Mouse (Mus musculus) forebrain, embryonic 14.5 days (tissue): Measurements from ENCODE around the gene Fam111a. TPM values are rescaled to one million over a fixed set of nuclear protein-coding genes. Genes with fewer than 3 reads are reported as not detected.

Experiments
- ATAC-seq: fragments of 200-750 bp; cut with Nextera tagmentation; 2 replicates; pipeline ENCODE4 v1.8.0; 2017; ENCODE audit warnings: mild to moderate bottlenecking, moderate library complexity
- DNase-seq: peaks from one replicate; pipeline ENCODE4 v3.0.0-alpha.2; 2015; ENCODE audit warnings: low spot score
- H3K27ac ChIP-seq: fragments of 300-500 bp; sonication (generic); 2 replicates; pipeline ENCODE4 v1.5.1; 2014; ENCODE audit warnings: low read depth, mild to moderate bottlenecking, control low read depth, low read length, moderate library complexity
- H3K27me3 ChIP-seq: fragments of 300-500 bp; sonication (generic); replicated peaks from 2 replicates; pipeline ENCODE4 v1.6.1; 2014; ENCODE audit warnings: low read length, control low read depth, mixed read lengths; ENCODE audit not compliant: control insufficient read depth, insufficient read depth
- H3K36me3 ChIP-seq: fragments of 300-500 bp; sonication (generic); 2 replicates; pipeline ENCODE4 v1.6.1; 2014; ENCODE audit warnings: low read length, control low read depth; ENCODE audit not compliant: control insufficient read depth, insufficient read depth
- H3K4me1 ChIP-seq: fragments of 300-500 bp; sonication (generic); 2 replicates; pipeline ENCODE4 v1.6.1; 2014; ENCODE audit warnings: antibody characterized with exemption, low read length, control low read depth; ENCODE audit not compliant: control insufficient read depth, insufficient read depth
- H3K4me2 ChIP-seq: fragments of 300-500 bp; sonication (generic); 2 replicates; pipeline ENCODE4 v1.6.1; 2014; ENCODE audit warnings: mild to moderate bottlenecking, control low read depth, low read length
- H3K4me3 ChIP-seq: fragments of 300-500 bp; sonication (generic); 2 replicates; pipeline ENCODE4 v1.5.1; 2014; ENCODE audit warnings: low read depth, low read length, control low read depth
- H3K9ac ChIP-seq: fragments of 300-500 bp; sonication (generic); 2 replicates; pipeline ENCODE4 v1.6.1; 2014; ENCODE audit warnings: mild to moderate bottlenecking, low read length, control low read depth, moderate library complexity
- H3K9me3 ChIP-seq: fragments of 300-500 bp; sonication (generic); replicated peaks from 2 replicates; pipeline ENCODE4 v1.6.1; 2016; ENCODE audit warnings: low read length, control low read depth, mixed read lengths; ENCODE audit not compliant: control insufficient read depth
- WGBS: fragments of 180-500 bp; shearing (Covaris S2); extraction: QIAGEN DNeasy Blood & Tissue Kit; methylation state at CpG from one replicate; pipeline ENCODE4 v1.1.7; 2014; 5-methylcytosine and 5-hydroxymethylcytosine counted together
- polyA plus RNA-seq: library from polyadenylated mRNA; unstranded; fragments of >200 nt; fragmentation: Nextera tagmentation; extraction: Ambion mirVana; gene quantifications from 2 replicates; pipeline ENCODE4 v1.2.1, GENCODE M21; 2014

Fam111a gene
- polyA plus RNA-seq, 1 experiment from 2014 or later, result 9.9 TPM

GRCm38 (mm10) chr19:12571687-12572086 lies 26.1 kb downstream of the Fam111a start:
- no peaks in the 10 kb centered on the region for H3K27me3 ChIP-seq
- no peaks in the 10 kb centered on the region for H3K36me3 ChIP-seq
- DNase-seq (no peak), ATAC-seq (no peak)
- H3K9ac ChIP-seq, result no peak overlapping the region
- H3K27ac ChIP-seq, result no peak overlapping the region
- no peak overlapping the region for H3K4me2 ChIP-seq
- no peak overlapping the region for H3K4me3 ChIP-seq
- WGBS, result 92% methylated on average over 1 of the region's 1 CpGs
- H3K9me3 ChIP-seq, result no peaks in the 10 kb centered on the region
- H3K4me1 ChIP-seq, result 0 out of 2 replicates have a peak, but pooled peaks cover 4% of the 10 kb centered on the region

DNA sequence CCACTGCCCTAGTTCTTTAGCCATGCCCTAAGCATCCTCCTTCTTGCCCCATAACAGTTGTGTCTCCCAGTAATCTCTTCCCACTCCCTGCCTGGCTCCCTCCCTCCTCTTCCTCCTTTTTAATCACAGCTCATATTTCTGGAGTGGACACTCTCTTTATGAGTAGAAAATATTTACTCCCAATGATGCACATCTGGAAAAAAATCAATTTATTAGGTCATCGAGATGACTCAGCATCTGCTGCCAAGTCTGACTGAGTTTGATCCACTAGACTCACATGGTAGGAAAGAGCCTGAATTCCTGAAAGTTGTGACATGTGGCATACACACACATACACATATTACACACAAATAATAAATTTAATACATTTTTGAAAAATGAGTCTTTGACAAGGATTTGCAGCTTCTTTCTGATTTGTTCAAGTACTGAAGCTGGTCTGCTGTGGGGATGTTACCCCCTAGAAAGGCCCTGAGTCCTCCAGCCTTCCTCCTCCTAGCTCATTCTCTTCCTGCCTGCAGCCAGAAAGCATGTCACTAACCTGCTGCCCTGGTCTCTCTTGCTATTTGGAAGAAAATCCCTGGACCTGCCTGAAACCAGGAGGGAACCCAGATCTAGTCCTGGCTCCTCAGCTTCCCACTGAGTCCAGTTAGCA lies 27.2 kb downstream of the Fam111a start:
- DNase-seq (no peak), ATAC-seq (peak; percentile 15; the same call in 1 of the 2 replicates)
- Histone ChIP-seq H3K4me2 (peak overlapping the region; percentile 54), H3K27ac (no peak overlapping the region), H3K4me1 (0 out of 2 replicates have a peak, but pooled peaks cover 4% of the 10 kb centered on the region), H3K9ac (peak overlapping the region; percentile 26), H3K36me3 (no peaks in the 10 kb centered on the region), H3K4me3 (peak overlapping the region; percentile 28), H3K27me3 (no peaks in the 10 kb centered on the region), H3K9me3 (no peaks in the 10 kb centered on the region)
- WGBS, result 88% methylated on average over 1 of the region's 1 CpGs

DNA sequence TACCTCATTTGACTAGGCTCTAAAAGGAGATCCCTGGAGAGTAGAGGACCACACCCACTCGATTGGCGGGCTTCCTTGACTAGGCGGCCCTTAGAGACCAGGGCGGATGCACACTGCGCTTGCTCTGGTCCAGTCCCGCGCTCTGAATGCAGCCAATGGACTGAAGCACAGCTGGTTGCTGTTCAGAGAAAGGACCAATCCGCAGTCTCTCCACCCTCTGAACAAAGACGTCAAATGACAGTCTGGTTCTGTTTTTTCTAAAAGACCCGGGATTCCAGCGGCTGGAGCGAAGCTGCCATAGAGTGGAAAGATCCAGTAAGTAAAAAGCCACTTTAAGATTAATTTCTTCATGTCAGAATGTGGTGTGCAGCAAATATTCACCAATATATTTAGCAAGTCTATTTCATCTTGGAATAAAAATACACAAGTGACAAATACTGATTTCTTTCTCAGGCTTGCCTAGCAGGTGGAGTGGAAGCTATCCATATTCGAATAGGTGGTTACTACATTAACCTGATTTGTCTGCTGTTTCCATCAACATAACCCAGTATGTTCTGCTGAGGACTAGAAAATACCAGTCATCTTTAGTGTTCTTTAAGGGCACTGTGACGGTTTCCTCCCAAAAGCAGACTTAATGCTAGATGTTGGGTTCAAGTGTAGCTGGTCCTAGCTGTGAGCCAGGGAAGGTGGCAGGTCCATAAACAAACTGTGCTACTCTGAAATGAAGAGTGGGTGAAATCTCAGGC lies 27.9 kb downstream of the Fam111a start:
- peak overlapping the region; percentile 54 for H3K4me2 ChIP-seq
- peak overlapping the region; percentile 28 for H3K4me3 ChIP-seq
- 5% methylated on average over 14 of the region's 14 CpGs for WGBS
- peak overlapping the region; percentile 35 for H3K9ac ChIP-seq
- no peaks in the 10 kb centered on the region for H3K9me3 ChIP-seq
- H3K27ac ChIP-seq, result no peak overlapping the region
- ATAC-seq (peak; percentile 100), DNase-seq (peak; percentile 94)
- no peaks in the 10 kb centered on the region for H3K27me3 ChIP-seq
- 0 out of 2 replicates have a peak, but pooled peaks cover 4% of the 10 kb centered on the region for H3K4me1 ChIP-seq
- no peaks in the 10 kb centered on the region for H3K36me3 ChIP-seq

- 0 out of 2 replicates have a peak, but pooled peaks cover 4% of the 10 kb centered on the region for H3K4me1 ChIP-seq
- ATAC-seq (no peak), DNase-seq (no peak)
- peak overlapping the region; percentile 54 for H3K4me2 ChIP-seq
- H3K9me3 ChIP-seq, result no peaks in the 10 kb centered on the region
- no peaks in the 10 kb centered on the region for H3K27me3 ChIP-seq
- 26% methylated on average over 5 of the region's 5 CpGs for WGBS
- no peak overlapping the region for H3K27ac ChIP-seq
- H3K9ac ChIP-seq, result peak overlapping the region; percentile 35
- peak overlapping the region; percentile 28 for H3K4me3 ChIP-seq
- no peaks in the 10 kb centered on the region for H3K36me3 ChIP-seq
Measured at GRCm38 (mm10) chr19:12574012-12574407, 28.5 kb downstream of the Fam111a start.

- Histone ChIP-seq H3K4me2 (no peak overlapping the region), H3K4me1 (0 out of 2 replicates have a peak, but pooled peaks cover 4% of the 10 kb centered on the region), H3K27ac (no peak overlapping the region), H3K9me3 (no peaks in the 10 kb centered on the region), H3K4me3 (no peak overlapping the region), H3K27me3 (no peaks in the 10 kb centered on the region), H3K9ac (no peak overlapping the region), H3K36me3 (no peaks in the 10 kb centered on the region)
- DNase-seq (no peak), ATAC-seq (no peak)
- whole genome bisulfite sequencing, result 90% methylated on average over 7 of the region's 7 CpGs
Measured at GRCm38 (mm10) chr19:12575107-12575506, 29.6 kb downstream of the Fam111a start.

DNA sequence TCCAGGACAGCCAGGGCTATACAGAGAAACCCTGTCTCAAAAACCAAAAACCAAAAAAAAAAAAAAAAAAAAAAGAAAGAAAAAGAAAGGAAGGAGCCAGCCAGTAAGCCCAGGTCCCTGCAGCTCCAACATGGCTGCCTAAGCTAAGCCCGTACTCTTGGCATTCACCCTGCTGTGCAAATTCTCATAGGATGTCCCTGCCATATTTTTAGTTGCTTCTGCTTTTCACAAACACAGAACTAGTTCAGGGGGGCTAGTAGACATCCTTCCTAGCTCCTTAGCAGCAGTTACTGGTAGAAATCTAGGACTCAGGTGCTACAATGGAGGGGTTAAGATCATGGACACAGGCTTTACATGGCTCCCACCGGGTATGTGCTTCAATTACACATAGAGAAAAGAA lies 30.0 kb downstream of the Fam111a start:
- Histone ChIP-seq H3K27ac (no peak overlapping the region), H3K9me3 (no peaks in the 10 kb centered on the region), H3K4me3 (no peak overlapping the region), H3K36me3 (no peaks in the 10 kb centered on the region), H3K9ac (no peak overlapping the region), H3K27me3 (no peaks in the 10 kb centered on the region), H3K4me1 (0 out of 2 replicates have a peak, but pooled peaks cover 4% of the 10 kb centered on the region), H3K4me2 (no peak overlapping the region)
- ATAC-seq (no peak), DNase-seq (no peak)
- 88% methylated on average over 2 of the region's 2 CpGs for WGBS

GRCm38 (mm10) chr19:12576639-12577038 lies 31.1 kb downstream of the Fam111a start:
- no peak overlapping the region for H3K4me3 ChIP-seq
- no peak for ATAC-seq
- no peak overlapping the region for H3K4me2 ChIP-seq
- H3K27ac ChIP-seq, result no peak overlapping the region
- 90% methylated on average over 2 of the region's 2 CpGs for WGBS
- DNase-seq, result no peak
- H3K4me1 ChIP-seq, result 0 out of 2 replicates have a peak, but pooled peaks cover 4% of the 10 kb centered on the region
- no peaks in the 10 kb centered on the region for H3K9me3 ChIP-seq
- H3K9ac ChIP-seq, result no peak overlapping the region
- H3K27me3 ChIP-seq, result no peaks in the 10 kb centered on the region
- H3K36me3 ChIP-seq, result no peaks in the 10 kb centered on the region

- Histone ChIP-seq H3K27ac (no peak overlapping the region), H3K9ac (no peak overlapping the region), H3K27me3 (no peaks in the 10 kb centered on the region), H3K36me3 (no peaks in the 10 kb centered on the region), H3K4me3 (no peak overlapping the region), H3K4me1 (no peaks in the 10 kb centered on the region), H3K9me3 (no peaks in the 10 kb centered on the region), H3K4me2 (no peak overlapping the region)
- 89% methylated on average over 4 of the region's 4 CpGs for WGBS
- no peak for ATAC-seq
- DNase-seq, result no peak
Measured at GRCm38 (mm10) chr19:12585310-12585709, 39.8 kb downstream of the Fam111a start.

GRCm38 (mm10) chr19:12591908-12592307 lies 46.4 kb downstream of the Fam111a start:
- Histone ChIP-seq H3K4me2 (no peak overlapping the region), H3K27ac (no peak overlapping the region), H3K4me3 (no peak overlapping the region), H3K9ac (no peak overlapping the region), H3K27me3 (no peaks in the 10 kb centered on the region), H3K36me3 (no peaks in the 10 kb centered on the region), H3K4me1 (no peaks in the 10 kb centered on the region; the same call in 1 of the 2 replicates), H3K9me3 (no peaks in the 10 kb centered on the region)
- ATAC-seq, result peak; percentile 56; the same call in 1 of the 2 replicates
- 12% methylated on average over 1 of the region's 1 CpGs for WGBS
- DNase-seq, result peak; percentile 81
